Mouse (Mus musculus): Measurements from ENCODE around the gene Ift122.

DNA sequence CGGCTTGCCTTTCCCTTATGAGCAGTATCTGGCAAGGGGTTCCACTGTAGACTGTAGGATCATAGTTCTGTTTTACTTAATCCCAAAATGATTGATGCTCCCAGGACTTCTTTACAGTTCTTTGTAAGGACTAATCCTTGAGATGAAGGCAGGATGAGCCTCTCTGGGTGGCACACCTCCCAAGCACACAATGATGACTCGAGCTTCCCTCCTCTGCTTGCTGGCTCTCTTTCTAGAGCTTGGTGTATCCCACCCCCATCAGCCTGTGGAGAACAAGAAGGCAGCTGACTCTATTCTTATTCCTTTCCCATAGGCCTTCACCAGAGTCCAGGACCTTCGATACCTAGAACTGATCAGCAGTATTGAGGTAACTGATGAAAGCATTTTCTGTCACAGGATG lies 49.3 kb downstream of the Ift122 start:
- TF ChIP-seq GATA1 (IDR thresholded peaks at IDR 0.05; ENCODE audit: borderline replicate concordance, low read length) (no peak), FLI1 (IDR thresholded peaks at IDR 0.05; ENCODE audit: low read length) (no peak)
